Mouse (Mus musculus): ENCODE data around the gene Cfdp1. TPM values are rescaled to one million over a fixed set of nuclear protein-coding genes. Genes with fewer than 3 reads are reported as not detected.

Gene Cfdp1
- polyA plus RNA-seq, 1 experiment = 149 TPM

- TF ChIP-seq CTCF (IDR thresholded peaks at IDR 0.05; ENCODE audit: borderline replicate concordance, insufficient read depth, low read length) (no peak), POLR2A (IDR thresholded peaks at IDR 0.05; ENCODE audit: low read depth, low read length) (no peak)
- peaks cover 37% of the 10 kb centered on the region for H3K4me1 ChIP-seq (ENCODE audit: control insufficient read depth, insufficient read depth, low read length)
- no peak overlapping the region for H3K4me3 ChIP-seq (ENCODE audit: insufficient read depth, low read length)
- no peak overlapping the region for H3K27ac ChIP-seq (ENCODE audit: insufficient read depth, low read length)
Measured at GRCm38 (mm10) chr8:111740301-111740711, 113.8 kb downstream of the Cfdp1 start.

DNA sequence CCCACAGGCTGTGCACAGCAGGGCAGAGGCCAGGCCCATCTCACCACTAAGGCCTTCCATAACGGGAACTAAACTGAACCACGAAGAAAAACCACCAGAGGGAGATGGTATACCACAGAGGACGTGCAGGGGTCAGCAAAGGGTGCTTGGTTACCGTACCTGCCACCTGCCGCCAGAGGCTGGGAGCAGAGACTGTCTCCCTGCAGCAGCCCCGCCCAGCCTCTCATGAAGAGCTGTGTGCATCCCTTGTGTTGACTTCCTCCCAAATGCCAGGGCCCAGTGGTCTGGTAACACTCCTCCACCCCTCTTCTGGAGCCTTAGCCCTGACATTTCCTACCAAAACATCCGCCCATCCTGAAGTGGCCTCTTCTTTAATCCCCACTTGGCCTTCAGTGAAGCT, 114.5 kb downstream of the Cfdp1 start:
- TF ChIP-seq POLR2A (IDR thresholded peaks at IDR 0.05; ENCODE audit: low read depth, low read length) = no peak
- no peak for TF ChIP-seq CTCF (IDR thresholded peaks at IDR 0.05; ENCODE audit: borderline replicate concordance, insufficient read depth, low read length)
- peaks cover 39% of the 10 kb centered on the region for H3K4me1 ChIP-seq (ENCODE audit: control insufficient read depth, insufficient read depth, low read length)
- H3K4me3 ChIP-seq (ENCODE audit: insufficient read depth, low read length) = no peak overlapping the region
- no peak overlapping the region for H3K27ac ChIP-seq (ENCODE audit: insufficient read depth, low read length)

GRCm38 (mm10) chr8:111738867-111739266, 115.2 kb downstream of the Cfdp1 start:
- no peak overlapping the region for H3K4me3 ChIP-seq (ENCODE audit: insufficient read depth, low read length)
- peaks cover 42% of the 10 kb centered on the region for H3K4me1 ChIP-seq (ENCODE audit: control insufficient read depth, insufficient read depth, low read length)
- H3K27ac ChIP-seq (ENCODE audit: insufficient read depth, low read length) = no peak overlapping the region
- TF ChIP-seq CTCF (IDR thresholded peaks at IDR 0.05; ENCODE audit: borderline replicate concordance, insufficient read depth, low read length) (no peak), POLR2A (IDR thresholded peaks at IDR 0.05; ENCODE audit: low read depth, low read length) (no peak)

DNA sequence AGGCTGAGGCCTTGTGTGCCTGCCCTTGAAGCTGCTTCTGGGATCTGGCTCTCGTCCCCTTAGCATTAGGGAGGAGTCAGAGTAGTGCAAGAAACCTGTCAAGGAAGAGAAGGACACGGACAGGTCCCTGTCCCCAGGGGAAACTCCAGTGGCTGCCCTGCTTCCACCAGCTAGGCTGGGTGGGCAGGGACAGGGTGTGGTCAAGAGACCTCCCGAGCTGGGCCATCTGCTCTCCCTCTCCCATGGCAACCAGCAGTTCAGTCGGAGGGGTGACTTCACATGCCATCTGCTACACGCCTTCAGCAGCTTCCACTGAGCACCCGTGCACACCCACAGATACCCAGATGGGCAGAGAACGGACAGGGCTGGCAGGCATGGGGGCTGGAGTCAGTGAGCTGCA, 117.8 kb downstream of the Cfdp1 start:
- peaks cover 53% of the 10 kb centered on the region for H3K4me1 ChIP-seq (ENCODE audit: control insufficient read depth, insufficient read depth, low read length)
- TF ChIP-seq POLR2A (IDR thresholded peaks at IDR 0.05; ENCODE audit: low read depth, low read length) (no peak), CTCF (IDR thresholded peaks at IDR 0.05; ENCODE audit: borderline replicate concordance, insufficient read depth, low read length) (no peak)
- H3K27ac ChIP-seq (ENCODE audit: insufficient read depth, low read length) = no peak overlapping the region
- H3K4me3 ChIP-seq (ENCODE audit: insufficient read depth, low read length) = no peak overlapping the region

DNA sequence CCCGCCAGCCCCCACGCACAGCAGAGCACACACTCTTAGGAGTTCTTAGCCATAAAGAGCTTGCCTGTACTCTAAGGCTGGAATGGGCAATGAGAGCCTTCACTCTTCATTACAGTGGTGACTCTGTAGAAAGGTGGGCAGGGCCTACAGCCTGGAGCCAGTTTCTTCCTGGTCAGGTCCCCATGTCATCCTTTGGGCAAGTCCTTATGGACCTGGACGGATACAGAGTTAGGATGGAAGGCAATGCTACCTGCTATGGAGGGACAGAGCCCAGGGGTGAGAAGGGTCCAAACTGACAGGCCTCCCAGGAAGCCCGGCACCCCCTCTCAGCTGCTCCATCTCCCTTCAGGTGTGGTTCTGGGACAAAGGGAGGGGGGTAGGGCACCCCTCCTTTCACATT, 118.3 kb downstream of the Cfdp1 start:
- TF ChIP-seq POLR2A (IDR thresholded peaks at IDR 0.05; ENCODE audit: low read depth, low read length) (no peak), CTCF (IDR thresholded peaks at IDR 0.05; ENCODE audit: borderline replicate concordance, insufficient read depth, low read length) (no peak)
- Histone ChIP-seq H3K4me3 (ENCODE audit: insufficient read depth, low read length) (no peak overlapping the region), H3K4me1 (ENCODE audit: control insufficient read depth, insufficient read depth, low read length) (peaks cover 48% of the 10 kb centered on the region), H3K27ac (ENCODE audit: insufficient read depth, low read length) (peak overlapping the region; percentile 93; the same call in 1 of the 2 replicates)

GRCm38 (mm10) chr8:111735335-111735761, 118.7 kb downstream of the Cfdp1 start:
- H3K4me1 ChIP-seq (ENCODE audit: control insufficient read depth, insufficient read depth, low read length) = peaks cover 44% of the 10 kb centered on the region
- TF ChIP-seq POLR2A (IDR thresholded peaks at IDR 0.05; ENCODE audit: low read depth, low read length) (no peak), CTCF (IDR thresholded peaks at IDR 0.05; ENCODE audit: borderline replicate concordance, insufficient read depth, low read length) (no peak)
- H3K27ac ChIP-seq (ENCODE audit: insufficient read depth, low read length) = peak overlapping the region; percentile 93; the same call in 1 of the 2 replicates
- no peak overlapping the region for H3K4me3 ChIP-seq (ENCODE audit: insufficient read depth, low read length)

DNA sequence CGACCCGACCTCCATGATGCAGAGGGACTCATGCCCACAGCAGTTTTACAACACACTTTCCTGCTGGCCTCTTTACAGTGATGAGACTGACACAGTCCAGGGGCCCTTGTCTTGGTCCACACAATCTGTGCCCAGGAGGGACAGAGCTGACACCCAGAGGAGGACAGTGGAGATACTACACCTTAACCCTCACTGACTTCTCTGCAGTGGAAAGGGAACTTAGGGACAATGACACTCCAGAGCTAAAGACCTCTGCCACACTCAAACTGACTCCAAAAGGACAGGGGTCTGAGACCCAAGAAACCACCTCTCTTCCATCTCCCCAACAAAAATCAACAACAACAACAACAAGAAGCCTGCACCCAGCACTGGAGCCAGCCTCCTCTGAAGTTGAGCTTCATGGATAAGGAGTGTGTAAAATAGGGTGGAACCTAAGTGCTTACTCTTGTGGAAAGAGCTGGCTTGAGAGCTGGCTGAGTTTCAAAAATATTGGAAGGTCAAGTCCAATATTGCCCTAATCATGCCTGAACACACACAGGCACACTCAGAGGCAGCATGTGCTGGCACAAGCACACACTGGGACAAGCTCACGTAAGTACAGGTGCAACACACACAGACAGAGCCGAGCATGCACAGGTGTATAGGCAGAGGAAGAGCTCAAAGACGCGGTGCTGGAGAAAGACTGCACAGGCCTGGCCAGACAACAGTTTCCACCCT, 119.7 kb downstream of the Cfdp1 start:
- TF ChIP-seq POLR2A (IDR thresholded peaks at IDR 0.05; ENCODE audit: low read depth, low read length) (no peak), CTCF (IDR thresholded peaks at IDR 0.05; ENCODE audit: borderline replicate concordance, insufficient read depth, low read length) (no peak; the same call in 1 of the 2 replicates)
- Histone ChIP-seq H3K4me1 (ENCODE audit: control insufficient read depth, insufficient read depth, low read length) (peaks cover 45% of the 10 kb centered on the region), H3K27ac (ENCODE audit: insufficient read depth, low read length) (peak overlapping the region; percentile 93), H3K4me3 (ENCODE audit: insufficient read depth, low read length) (no peak overlapping the region)

DNA sequence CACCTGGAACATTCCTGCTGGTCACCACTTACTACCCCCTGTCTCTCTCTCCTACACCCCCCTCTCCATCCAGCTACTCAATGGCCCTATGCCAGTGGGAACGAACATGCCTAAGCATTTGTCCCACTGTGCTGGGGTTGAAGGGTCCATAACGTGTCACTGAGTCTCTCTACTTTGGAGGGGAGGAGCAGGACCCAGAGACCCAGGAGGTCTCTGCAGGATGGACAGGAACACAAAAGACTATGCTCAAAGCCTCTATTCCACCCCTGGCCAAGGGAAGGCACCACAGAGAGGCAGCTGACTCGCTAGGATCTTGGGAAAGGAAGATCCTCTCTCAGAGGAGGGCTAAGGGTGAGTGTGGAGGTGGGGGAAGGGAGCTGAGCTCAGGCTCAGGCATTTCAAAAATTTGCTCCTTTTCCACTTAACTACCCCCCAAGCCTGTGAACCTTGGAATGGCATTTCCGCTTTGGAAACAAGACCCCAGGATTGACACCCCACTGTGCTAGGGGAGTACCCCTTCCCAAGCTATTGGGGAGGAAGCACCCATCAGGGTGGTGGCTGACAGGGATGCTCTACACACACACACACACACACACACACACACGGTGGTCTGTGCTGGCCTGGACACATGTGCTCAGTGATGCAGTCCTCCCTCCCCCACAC, 120.4 kb downstream of the Cfdp1 start:
- peak overlapping the region; percentile 93 for H3K27ac ChIP-seq (ENCODE audit: insufficient read depth, low read length)
- TF ChIP-seq POLR2A (IDR thresholded peaks at IDR 0.05; ENCODE audit: low read depth, low read length) = 0 out of 2 replicates have a peak, but pooled peaks have one; percentile 13
- no peak for TF ChIP-seq CTCF (IDR thresholded peaks at IDR 0.05; ENCODE audit: borderline replicate concordance, insufficient read depth, low read length)
- peaks cover 51% of the 10 kb centered on the region for H3K4me1 ChIP-seq (ENCODE audit: control insufficient read depth, insufficient read depth, low read length)
- H3K4me3 ChIP-seq (ENCODE audit: insufficient read depth, low read length) = no peak overlapping the region

- H3K27ac ChIP-seq (ENCODE audit: insufficient read depth, low read length) = peak overlapping the region; percentile 93
- H3K4me3 ChIP-seq (ENCODE audit: insufficient read depth, low read length) = peak overlapping the region; percentile 19
- TF ChIP-seq CTCF (IDR thresholded peaks at IDR 0.05; ENCODE audit: borderline replicate concordance, insufficient read depth, low read length) = no peak
- no peak for TF ChIP-seq POLR2A (IDR thresholded peaks at IDR 0.05; ENCODE audit: low read depth, low read length)
- peaks cover 61% of the 10 kb centered on the region for H3K4me1 ChIP-seq (ENCODE audit: control insufficient read depth, insufficient read depth, low read length)
Measured at GRCm38 (mm10) chr8:111732406-111733085, 121.5 kb downstream of the Cfdp1 start.
